Mouse (Mus musculus): Measurements from ENCODE around the gene Adamts10.
A peak's percentile ranks its signal among the peaks of the same experiment; 100 is the strongest.

Adamts10 gene

GRCm38 (mm10) chr17:33523918-33524755 is at the start of gene Adamts10:
TSS of gene Adamts10 (plus strand) at chr17:33524204.
- DNase-seq (ENCODE audit: low spot score in 2 of 2) = peak; percentile 42 to 76

GRCm38 (mm10) chr17:33484020-33484419 is 40.0 kb upstream of the Adamts10 start:
- DNase-seq (ENCODE audit: low spot score in 2 of 2) = peak in 1 of 2 experiments; percentile 39

- DNase-seq (ENCODE audit: low spot score in 2 of 2) = no peak
Measured at GRCm38 (mm10) chr17:33487211-33487610, 36.8 kb upstream of the Adamts10 start.

- DNase-seq (ENCODE audit: low spot score in 2 of 2) = no peak
Measured at GRCm38 (mm10) chr17:33487652-33488051, 36.4 kb upstream of the Adamts10 start.

GRCm38 (mm10) chr17:33491371-33491770 is 32.6 kb upstream of the Adamts10 start:
- DNase-seq (ENCODE audit: low spot score in 2 of 2) = no peak

GRCm38 (mm10) chr17:33493065-33493464 is 30.9 kb upstream of the Adamts10 start:
- peak; percentile 20 to 62 for DNase-seq (ENCODE audit: low spot score in 2 of 2)

GRCm38 (mm10) chr17:33494586-33494985 is 29.4 kb upstream of the Adamts10 start:
- no peak for DNase-seq (ENCODE audit: low spot score in 2 of 2)

GRCm38 (mm10) chr17:33498918-33499317 is 25.1 kb upstream of the Adamts10 start:
- DNase-seq (ENCODE audit: low spot score in 2 of 2) = no peak

- DNase-seq (ENCODE audit: low spot score in 2 of 2) = no peak
Measured at GRCm38 (mm10) chr17:33508386-33508785, 15.6 kb upstream of the Adamts10 start.

- DNase-seq (ENCODE audit: low spot score in 2 of 2) = no peak
Measured at GRCm38 (mm10) chr17:33510172-33510571, 13.8 kb upstream of the Adamts10 start.

GRCm38 (mm10) chr17:33512441-33513415 is 11.3 kb upstream of the Adamts10 start:
- no peak for DNase-seq (ENCODE audit: low spot score in 2 of 2)

- no peak for DNase-seq (ENCODE audit: low spot score in 2 of 2)
Measured at GRCm38 (mm10) chr17:33513874-33514273, 10.1 kb upstream of the Adamts10 start.

GRCm38 (mm10) chr17:33520366-33520765 is 3.6 kb upstream of the Adamts10 start:
- no peak for DNase-seq (ENCODE audit: low spot score in 2 of 2)

GRCm38 (mm10) chr17:33523431-33523917 is 530 bp upstream of the Adamts10 start:
- no peak for DNase-seq (ENCODE audit: low spot score in 2 of 2)

GRCm38 (mm10) chr17:33524806-33525373 is 886 bp downstream of the Adamts10 start:
- DNase-seq (ENCODE audit: low spot score in 2 of 2) = no peak

- DNase-seq (ENCODE audit: low spot score in 2 of 2) = no peak
Measured at GRCm38 (mm10) chr17:33526506-33526905, 2.5 kb downstream of the Adamts10 start.

- peak in 1 of 2 experiments; percentile 44 for DNase-seq (ENCODE audit: low spot score in 2 of 2)
Measured at GRCm38 (mm10) chr17:33539106-33539675, 15.2 kb downstream of the Adamts10 start.

GRCm38 (mm10) chr17:33539878-33540277 is 15.9 kb downstream of the Adamts10 start:
- DNase-seq (ENCODE audit: low spot score in 2 of 2) = no peak

- no peak for DNase-seq (ENCODE audit: low spot score in 2 of 2)
Measured at GRCm38 (mm10) chr17:33549212-33549611, 25.2 kb downstream of the Adamts10 start.

GRCm38 (mm10) chr17:33550388-33550787 is 26.4 kb downstream of the Adamts10 start:
- no peak for DNase-seq (ENCODE audit: low spot score in 2 of 2)

- no peak for DNase-seq (ENCODE audit: low spot score in 2 of 2)
Measured at GRCm38 (mm10) chr17:33552113-33552512, 28.1 kb downstream of the Adamts10 start.

Measured in spleen, postnatal 10 days (tissue).